ENCODE assay signal across 17 mouse cellular contexts in genomic region chr9:109909102-109909501, GRCm38 (mm10). TPM values are rescaled to one million over a fixed set of nuclear protein-coding genes. Genes with fewer than 3 reads are reported as not detected.
"Had no signal": no experiment of that assay in that cellular context is flagged by ENCODE, and none has a peak within 500 bp of the region (broad histone marks: within the 10 kb centered on the region; RNA-seq: fewer than 3 reads in every experiment).

No protein-coding gene starts in this region.

- H3K27me3 ChIP-seq: midbrain, embryonic 13.5 days; neural tube, embryonic 12.5 days; stomach, embryonic 15.5 days had no signal

- DNase-seq: lung, adult 18-20 months; lung, embryonic 14.5 days; lung, postnatal 10 days; lung, postnatal 4 days; right cerebral cortex, postnatal 14 days; thymus, adult 2 months; thymus, postnatal 25 days; thymus, postnatal 4 days had no signal

- H3K27ac ChIP-seq: midbrain, embryonic 10.5 days; midbrain, embryonic 13.5 days; neural tube, embryonic 12.5 days; stomach, embryonic 15.5 days; stomach, postnatal 0 days had no signal

- ATAC-seq: midbrain, embryonic 13.5 days; midbrain, embryonic 16.5 days had no signal

- H3K4me3 ChIP-seq: midbrain, embryonic 10.5 days; midbrain, embryonic 13.5 days; myocyte; neural tube, embryonic 12.5 days; stomach, embryonic 15.5 days had no signal

- H3K9me3 ChIP-seq: midbrain, embryonic 10.5 days; midbrain, embryonic 13.5 days; neural tube, embryonic 12.5 days; stomach, embryonic 15.5 days had no signal

- H3K4me1 ChIP-seq: midbrain, embryonic 13.5 days; neural tube, embryonic 12.5 days had no signal

- H3K36me3 ChIP-seq: midbrain, embryonic 10.5 days; midbrain, embryonic 13.5 days; neural tube, embryonic 12.5 days; stomach, embryonic 15.5 days had no signal

- H3K9ac ChIP-seq: lung, embryonic 14.5 days; midbrain, embryonic 13.5 days; neural tube, embryonic 12.5 days; stomach, embryonic 15.5 days had no signal

- H3K4me2 ChIP-seq: lung, embryonic 14.5 days; midbrain, embryonic 13.5 days; neural tube, embryonic 12.5 days; stomach, embryonic 15.5 days had no signal

RNA-seq across cellular contexts. Expression of gene Camp, which starts 59.7 kb away (rescaled TPM):
- polyA plus RNA-seq: lung, embryonic 14.5 days; myocyte; testis, adult 2 months; urinary bladder, adult 2 months had no signal
